Mouse (Mus musculus) colon, adult 2 months (tissue): ENCODE results near the gene Phlpp2. TPM values are rescaled to one million over a fixed set of nuclear protein-coding genes. Genes with fewer than 3 reads are reported as not detected.

Experiments used
- polyA plus RNA-seq: library from polyadenylated mRNA; depleted of rRNA; stranded (reverse); fragments of >200 nt; gene quantifications from 2 replicates; pipeline ENCODE4 v1.2.3, GENCODE M21; 2012; rRNA removed

The Phlpp2 gene
- polyA plus RNA-seq, result 13.4 and 13.8 TPM in 2 replicates

GRCm38 (mm10) chr8:109868003-109868679, at the start of gene Phlpp2:
Gene Phlpp2 (plus strand): TSS chr8:109868542.

GRCm38 (mm10) chr8:109961693-109962367, 93.5 kb downstream of the Phlpp2 start, which contains the start of gene Marveld3:
Gene Marveld3 (minus strand): TSS chr8:109962203.

GRCm38 (mm10) chr8:109990224-109990623, 121.9 kb downstream of the Phlpp2 start, which contains the start of gene Tat:
Gene Tat (plus strand): TSS chr8:109990437.

Other genes starting within 250 kb of the Phlpp2 start
- gene Ist1, start 175.3 kb upstream of the Phlpp2 start, polyA plus RNA-seq, result 38.7 and 43.8 TPM in 2 replicates
- 9.8 and 9.9 TPM in 2 replicates for gene Zfp821, start 163.0 kb upstream of the Phlpp2 start, polyA plus RNA-seq
- gene Atxn1l, start 130.8 kb upstream of the Phlpp2 start, polyA plus RNA-seq, result 15.9 and 17.3 TPM in 2 replicates
- 21.0 and 21.6 TPM in 2 replicates for gene Ap1g1, start 90.0 kb upstream of the Phlpp2 start, polyA plus RNA-seq
- 47.6 and 50.9 TPM in 2 replicates for gene Marveld3, start 93.7 kb downstream of the Phlpp2 start, polyA plus RNA-seq
- gene Tat, start 121.9 kb downstream of the Phlpp2 start, polyA plus RNA-seq, result 13.1 and 20.7 TPM in 2 replicates
- gene Chst4, start 171.2 kb downstream of the Phlpp2 start, polyA plus RNA-seq, result 119 and 169 TPM in 2 replicates
- gene Zfp612, start 211.2 kb downstream of the Phlpp2 start, polyA plus RNA-seq, result 2.1 TPM in 2 replicates
- not detected in 2 replicates for gene Gm21964, start 232.7 kb downstream of the Phlpp2 start, polyA plus RNA-seq
- not detected in 2 replicates for gene Gm17720, start 234.2 kb downstream of the Phlpp2 start, polyA plus RNA-seq